Mouse (Mus musculus) forebrain, embryonic 14.5 days (tissue): ENCODE results near the gene Minpp1. TPM values are rescaled to one million over a fixed set of nuclear protein-coding genes. Genes with fewer than 3 reads are reported as not detected.
A peak's percentile ranks its signal among the peaks of the same experiment; 100 is the strongest.

ENCODE experiments used
- ATAC-seq: fragments of 200-750 bp; cut with Nextera tagmentation; 2 replicates; pipeline ENCODE4 v1.8.0; 2017; ENCODE audit warnings: mild to moderate bottlenecking, moderate library complexity
- DNase-seq: peaks from one replicate; pipeline ENCODE4 v3.0.0-alpha.2; 2015; ENCODE audit warnings: low spot score
- H3K27ac ChIP-seq: fragments of 300-500 bp; sonication (generic); 2 replicates; pipeline ENCODE4 v1.5.1; 2014; ENCODE audit warnings: low read depth, mild to moderate bottlenecking, control low read depth, low read length, moderate library complexity
- H3K27me3 ChIP-seq: fragments of 300-500 bp; sonication (generic); replicated peaks from 2 replicates; pipeline ENCODE4 v1.6.1; 2014; ENCODE audit warnings: low read length, control low read depth, mixed read lengths; ENCODE audit not compliant: control insufficient read depth, insufficient read depth
- H3K36me3 ChIP-seq: fragments of 300-500 bp; sonication (generic); 2 replicates; pipeline ENCODE4 v1.6.1; 2014; ENCODE audit warnings: low read length, control low read depth; ENCODE audit not compliant: control insufficient read depth, insufficient read depth
- H3K4me1 ChIP-seq: fragments of 300-500 bp; sonication (generic); 2 replicates; pipeline ENCODE4 v1.6.1; 2014; ENCODE audit warnings: antibody characterized with exemption, low read length, control low read depth; ENCODE audit not compliant: control insufficient read depth, insufficient read depth
- H3K4me2 ChIP-seq: fragments of 300-500 bp; sonication (generic); 2 replicates; pipeline ENCODE4 v1.6.1; 2014; ENCODE audit warnings: mild to moderate bottlenecking, control low read depth, low read length
- H3K4me3 ChIP-seq: fragments of 300-500 bp; sonication (generic); 2 replicates; pipeline ENCODE4 v1.5.1; 2014; ENCODE audit warnings: low read depth, low read length, control low read depth
- H3K9ac ChIP-seq: fragments of 300-500 bp; sonication (generic); 2 replicates; pipeline ENCODE4 v1.6.1; 2014; ENCODE audit warnings: mild to moderate bottlenecking, low read length, control low read depth, moderate library complexity
- H3K9me3 ChIP-seq: fragments of 300-500 bp; sonication (generic); replicated peaks from 2 replicates; pipeline ENCODE4 v1.6.1; 2016; ENCODE audit warnings: low read length, control low read depth, mixed read lengths; ENCODE audit not compliant: control insufficient read depth
- WGBS: fragments of 180-500 bp; shearing (Covaris S2); extraction: QIAGEN DNeasy Blood & Tissue Kit; methylation state at CpG from one replicate; pipeline ENCODE4 v1.1.7; 2014; 5-methylcytosine and 5-hydroxymethylcytosine counted together
- polyA plus RNA-seq: library from polyadenylated mRNA; unstranded; fragments of >200 nt; fragmentation: Nextera tagmentation; extraction: Ambion mirVana; gene quantifications from 2 replicates; pipeline ENCODE4 v1.2.1, GENCODE M21; 2014

Minpp1 gene
- polyA plus RNA-seq, 1 experiment from 2014 or later: 37.5 TPM

DNA sequence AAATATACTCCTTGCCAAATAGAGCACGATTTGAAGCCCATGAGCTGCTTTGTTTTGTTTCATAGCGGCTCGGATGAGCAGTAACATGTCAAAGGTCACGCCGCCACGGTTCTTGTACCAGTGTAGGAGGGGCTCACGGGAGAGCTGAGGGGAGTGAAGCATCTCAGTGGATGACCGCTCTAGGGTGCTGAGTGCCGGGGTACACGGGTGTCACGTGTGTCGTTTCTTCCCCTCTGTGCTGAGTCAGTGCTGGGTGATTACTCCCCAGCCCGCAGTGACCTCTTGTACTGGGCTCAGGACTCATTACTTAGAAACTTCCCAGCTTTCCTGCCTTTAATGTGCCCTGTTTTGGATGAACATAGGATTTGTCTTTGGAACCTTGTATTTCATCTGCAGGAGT lies 9.0 kb downstream of the Minpp1 start:
- H3K9ac ChIP-seq: no peak overlapping the region
- DNase-seq (no peak), ATAC-seq (no peak)
- 94% methylated on average over 13 of the region's 13 CpGs for WGBS
- no peak overlapping the region for H3K27ac ChIP-seq
- peaks cover 37% of the 10 kb centered on the region for H3K36me3 ChIP-seq
- no peaks in the 10 kb centered on the region for H3K4me1 ChIP-seq
- H3K27me3 ChIP-seq: no peaks in the 10 kb centered on the region
- no peak overlapping the region for H3K4me3 ChIP-seq
- no peak overlapping the region for H3K4me2 ChIP-seq
- no peaks in the 10 kb centered on the region for H3K9me3 ChIP-seq

- H3K27me3 ChIP-seq: no peaks in the 10 kb centered on the region
- H3K4me1 ChIP-seq: no peaks in the 10 kb centered on the region
- DNase-seq (no peak), ATAC-seq (no peak)
- no peak overlapping the region for H3K27ac ChIP-seq
- peaks cover 37% of the 10 kb centered on the region for H3K36me3 ChIP-seq
- H3K9me3 ChIP-seq: no peaks in the 10 kb centered on the region
- H3K4me3 ChIP-seq: no peak overlapping the region
- no peak overlapping the region for H3K9ac ChIP-seq
- no peak overlapping the region for H3K4me2 ChIP-seq
- WGBS: 90% methylated on average over 11 of the region's 11 CpGs
These were observed 9.5 kb downstream of the Minpp1 start for GRCm38 (mm10) chr19:32495034-32495433.

DNA sequence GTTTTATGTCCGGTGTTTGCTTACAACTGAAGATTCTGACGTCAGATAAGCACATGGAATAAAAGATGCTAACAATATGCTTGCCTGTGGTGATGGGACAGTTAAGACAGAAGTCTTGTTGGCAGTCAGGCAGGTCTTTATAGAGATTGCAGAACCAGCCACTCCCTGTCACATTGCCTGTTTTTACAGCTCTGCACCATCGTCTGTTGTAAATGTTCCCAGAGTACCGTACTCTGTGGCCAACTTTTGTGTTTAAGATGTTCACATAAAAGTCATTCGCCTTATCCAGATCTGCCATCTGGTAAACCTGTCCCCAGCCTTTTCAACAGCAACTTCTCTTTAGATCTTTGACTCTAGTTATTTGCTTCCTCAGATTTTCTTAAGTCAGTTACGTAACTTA lies 11.8 kb downstream of the Minpp1 start:
- ATAC-seq (no peak), DNase-seq (no peak)
- no peak overlapping the region for H3K9ac ChIP-seq
- no peak overlapping the region for H3K4me2 ChIP-seq
- no peak overlapping the region for H3K4me3 ChIP-seq
- peaks cover 35% of the 10 kb centered on the region for H3K36me3 ChIP-seq
- H3K9me3 ChIP-seq: no peaks in the 10 kb centered on the region
- H3K27me3 ChIP-seq: no peaks in the 10 kb centered on the region
- WGBS: 92% methylated on average over 6 of the region's 6 CpGs
- no peak overlapping the region for H3K27ac ChIP-seq
- no peaks in the 10 kb centered on the region for H3K4me1 ChIP-seq

DNA sequence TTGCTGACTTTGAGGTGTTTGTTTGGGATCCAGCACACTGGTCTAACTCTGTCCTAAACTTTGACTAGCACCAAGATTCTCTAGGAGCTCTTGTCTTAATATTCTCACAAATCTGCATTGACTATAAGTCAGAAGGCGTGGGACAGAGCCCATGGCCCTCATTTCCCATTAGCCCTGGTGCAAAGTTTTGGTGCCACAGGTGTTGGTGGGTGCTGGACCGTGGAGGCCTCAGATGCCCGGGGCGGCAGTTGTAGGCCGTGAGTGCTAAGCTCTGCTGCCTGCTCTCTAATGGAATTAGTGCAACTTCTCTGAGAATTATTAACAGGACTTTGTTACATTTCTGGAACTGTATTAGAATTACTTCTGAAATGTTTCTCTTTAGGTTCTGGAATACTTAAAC lies 12.4 kb downstream of the Minpp1 start:
- Histone ChIP-seq H3K27ac (no peak overlapping the region), H3K9me3 (no peaks in the 10 kb centered on the region), H3K4me3 (no peak overlapping the region), H3K4me1 (no peaks in the 10 kb centered on the region), H3K9ac (no peak overlapping the region), H3K27me3 (no peaks in the 10 kb centered on the region), H3K4me2 (no peak overlapping the region), H3K36me3 (peaks cover 33% of the 10 kb centered on the region)
- 98% methylated on average over 5 of the region's 5 CpGs for WGBS
- DNase-seq: no peak
- ATAC-seq: no peak

DNA sequence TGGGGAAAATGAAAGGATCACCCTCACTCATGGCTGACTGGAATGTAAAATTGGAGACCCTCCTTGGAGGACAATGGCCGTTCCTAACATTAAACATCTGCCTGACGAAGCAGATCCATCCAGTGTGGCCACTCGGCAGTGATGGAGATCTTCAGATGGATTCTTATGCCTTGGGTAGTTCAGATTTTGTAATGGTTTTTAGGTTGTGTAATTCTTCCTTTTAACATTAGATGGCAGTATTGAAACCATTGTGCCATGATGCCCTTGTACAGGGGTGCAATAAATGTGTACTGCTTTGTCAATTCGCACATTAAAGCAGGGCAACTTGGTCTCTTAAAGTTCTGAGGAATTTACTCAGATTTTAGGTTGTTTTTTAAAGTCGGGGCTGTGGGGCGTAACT lies 15.8 kb downstream of the Minpp1 start:
- Histone ChIP-seq H3K9ac (no peak overlapping the region), H3K4me2 (no peak overlapping the region), H3K9me3 (no peaks in the 10 kb centered on the region), H3K4me3 (no peak overlapping the region), H3K4me1 (no peaks in the 10 kb centered on the region), H3K27me3 (no peaks in the 10 kb centered on the region), H3K36me3 (peaks cover 18% of the 10 kb centered on the region), H3K27ac (no peak overlapping the region)
- 87% methylated on average over 6 of the region's 6 CpGs for whole genome bisulfite sequencing
- ATAC-seq: peak; percentile 42; the same call in 1 of the 2 replicates
- DNase-seq: peak; percentile 61

DNA sequence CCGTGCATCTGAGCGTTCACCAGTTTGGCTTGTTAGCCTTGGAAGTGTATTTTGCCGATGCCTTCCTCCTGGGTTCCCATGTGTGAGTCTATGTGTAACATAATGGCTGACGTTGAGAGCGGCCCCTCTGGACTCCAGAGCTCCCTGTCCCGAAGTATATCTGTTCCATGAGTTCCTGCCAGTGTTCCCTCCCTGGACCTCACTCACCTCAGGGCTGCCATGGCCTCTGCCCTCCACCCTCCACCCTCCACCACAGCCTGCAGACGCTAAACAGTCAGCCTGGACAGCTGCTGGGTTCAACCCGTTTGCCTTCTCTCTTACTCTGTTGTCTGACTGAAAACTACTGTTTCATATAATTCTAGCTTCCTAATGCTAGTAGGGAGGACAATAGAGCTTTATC lies 20.5 kb downstream of the Minpp1 start:
- no peak for ATAC-seq
- no peak overlapping the region for H3K4me3 ChIP-seq
- 84% methylated on average over 8 of the region's 8 CpGs for WGBS
- H3K36me3 ChIP-seq: peaks cover 12% of the 10 kb centered on the region; the same call in 1 of the 2 replicates
- H3K9me3 ChIP-seq: no peaks in the 10 kb centered on the region
- H3K27ac ChIP-seq: no peak overlapping the region
- H3K27me3 ChIP-seq: no peaks in the 10 kb centered on the region
- no peak overlapping the region for H3K9ac ChIP-seq
- H3K4me2 ChIP-seq: no peak overlapping the region
- no peaks in the 10 kb centered on the region for H3K4me1 ChIP-seq
- DNase-seq: no peak

DNA sequence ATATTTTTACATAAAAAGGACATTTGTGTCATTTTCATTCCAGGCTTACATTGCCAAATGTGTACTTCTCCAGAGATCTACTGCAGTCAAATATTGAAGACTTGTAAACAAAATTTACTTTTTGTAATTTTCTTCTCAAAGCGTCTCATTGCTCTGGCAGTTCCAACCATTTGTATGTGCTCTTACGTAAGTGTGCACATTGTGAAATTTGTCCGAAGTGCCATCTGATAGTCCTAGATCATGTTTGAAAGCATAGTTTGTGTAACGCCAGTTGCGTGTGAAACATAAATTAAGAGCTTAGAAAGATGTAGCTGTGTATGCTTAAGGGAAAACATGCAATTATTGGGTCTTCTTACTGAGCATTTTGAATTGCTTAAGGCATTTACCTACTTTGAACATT lies 20.9 kb downstream of the Minpp1 start:
- no peaks in the 10 kb centered on the region for H3K9me3 ChIP-seq
- DNase-seq: no peak
- H3K4me2 ChIP-seq: no peak overlapping the region
- no peak overlapping the region for H3K27ac ChIP-seq
- WGBS: 95% methylated on average over 5 of the region's 5 CpGs
- peaks cover 12% of the 10 kb centered on the region; the same call in 1 of the 2 replicates for H3K36me3 ChIP-seq
- no peak overlapping the region for H3K4me3 ChIP-seq
- no peak for ATAC-seq
- H3K27me3 ChIP-seq: no peaks in the 10 kb centered on the region
- no peaks in the 10 kb centered on the region for H3K4me1 ChIP-seq
- no peak overlapping the region for H3K9ac ChIP-seq

DNA sequence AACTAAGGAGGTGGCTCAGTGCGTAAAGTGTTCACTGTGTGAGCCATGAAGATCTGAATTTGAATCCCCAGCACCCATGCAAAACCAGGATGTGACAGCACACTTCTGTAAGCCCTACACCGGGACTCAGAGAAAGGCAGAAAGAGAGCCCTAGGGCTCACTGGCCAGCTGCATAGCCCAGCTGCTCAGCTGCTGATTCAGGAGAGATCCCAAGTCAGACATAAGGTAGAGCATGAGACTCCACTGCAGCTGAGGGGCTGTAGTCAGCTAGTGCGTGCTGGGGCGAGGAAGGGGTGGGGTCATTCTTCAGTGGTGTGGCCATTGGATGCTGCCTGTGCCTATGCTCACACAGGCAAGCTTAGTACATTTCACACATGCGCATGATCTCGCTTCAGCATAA lies 21.5 kb downstream of the Minpp1 start:
- no peak for DNase-seq
- 91% methylated on average over 6 of the region's 6 CpGs for WGBS
- Histone ChIP-seq H3K4me3 (no peak overlapping the region), H3K4me1 (no peaks in the 10 kb centered on the region), H3K36me3 (peaks cover 12% of the 10 kb centered on the region; the same call in 1 of the 2 replicates), H3K9me3 (no peaks in the 10 kb centered on the region), H3K4me2 (no peak overlapping the region), H3K27me3 (no peaks in the 10 kb centered on the region), H3K9ac (no peak overlapping the region), H3K27ac (no peak overlapping the region)
- no peak for ATAC-seq

DNA sequence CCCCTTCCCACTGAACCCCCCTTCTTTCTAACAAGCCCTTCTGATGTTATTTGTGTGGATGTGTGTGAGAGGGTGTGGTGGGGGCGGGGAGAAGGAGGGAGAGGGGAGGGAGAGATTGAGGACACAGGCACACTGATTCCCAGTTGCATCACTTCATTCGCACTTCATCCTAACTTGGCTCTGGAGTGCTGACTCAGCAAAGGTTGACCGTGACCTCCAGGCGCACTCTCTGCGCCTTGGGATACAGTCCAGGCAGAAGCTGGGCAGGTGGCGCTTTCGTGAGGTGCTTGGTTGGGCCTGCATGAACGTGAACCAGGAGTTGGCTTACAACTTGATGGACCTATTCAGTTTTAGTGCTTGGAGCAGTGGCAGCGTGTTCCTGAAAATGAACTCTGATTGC lies 22.0 kb downstream of the Minpp1 start:
- no peaks in the 10 kb centered on the region for H3K27me3 ChIP-seq
- WGBS: 94% methylated on average over 9 of the region's 9 CpGs
- no peak for DNase-seq
- ATAC-seq: no peak
- no peak overlapping the region for H3K27ac ChIP-seq
- H3K4me2 ChIP-seq: no peak overlapping the region
- H3K4me1 ChIP-seq: no peaks in the 10 kb centered on the region
- no peak overlapping the region for H3K4me3 ChIP-seq
- H3K36me3 ChIP-seq: peaks cover 13% of the 10 kb centered on the region
- H3K9me3 ChIP-seq: no peaks in the 10 kb centered on the region
- no peak overlapping the region for H3K9ac ChIP-seq
